Mouse (Mus musculus) lung, postnatal 0 days (tissue): ENCODE measurements around the gene Mndal.
"Not testable (repeated sequence)": the region's sequence is repeated elsewhere in the genome, so short reads cannot be mapped to it uniquely, and the experiment has no call there.

ENCODE experiments used
- CTCF ChIP-seq: IDR thresholded peaks from 2 replicates; pipeline ENCODE4 v1.5.1; 2016; ENCODE audit warnings: antibody characterized with exemption, mild to moderate bottlenecking
- EP300 ChIP-seq: IDR thresholded peaks from 2 replicates; pipeline ENCODE4 v1.6.1; 2016; ENCODE audit warnings: antibody characterized with exemption, mild to moderate bottlenecking, control low read depth

GRCm38 (mm10) chr1:173889741-173890140 is 52.5 kb downstream of the Mndal start:
- not testable (repeated sequence) for TF ChIP-seq EP300, CTCF
